Mouse (Mus musculus) testis, postnatal 10 days (tissue): ENCODE data around the gene Ckap5.

Experiments
- DNase-seq: peaks from one replicate; pipeline ENCODE4 v3.0.0; 2021; ENCODE audit warnings: low spot score

Ckap5 gene

DNA sequence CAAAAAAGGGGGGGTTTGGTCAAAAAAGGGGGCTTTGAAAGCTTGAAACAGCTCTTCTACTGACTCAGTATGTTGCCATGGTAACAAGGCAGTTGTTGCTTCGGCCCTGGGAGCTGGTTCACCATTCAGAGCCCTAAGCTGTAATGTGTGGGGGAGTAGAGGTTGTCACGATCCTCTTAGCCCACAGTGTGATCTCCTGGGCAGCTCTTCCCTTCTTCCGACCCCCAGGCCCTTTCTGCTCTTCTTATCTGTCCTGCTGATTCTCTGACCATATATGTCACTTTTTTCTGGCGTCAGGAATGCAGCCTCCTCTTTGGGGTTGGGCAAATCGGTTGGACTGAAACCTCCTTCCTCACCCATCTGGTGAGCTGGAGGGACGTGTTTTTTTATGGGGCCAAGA, 126.3 kb downstream of the Ckap5 start:
- no peak for DNase-seq

DNA sequence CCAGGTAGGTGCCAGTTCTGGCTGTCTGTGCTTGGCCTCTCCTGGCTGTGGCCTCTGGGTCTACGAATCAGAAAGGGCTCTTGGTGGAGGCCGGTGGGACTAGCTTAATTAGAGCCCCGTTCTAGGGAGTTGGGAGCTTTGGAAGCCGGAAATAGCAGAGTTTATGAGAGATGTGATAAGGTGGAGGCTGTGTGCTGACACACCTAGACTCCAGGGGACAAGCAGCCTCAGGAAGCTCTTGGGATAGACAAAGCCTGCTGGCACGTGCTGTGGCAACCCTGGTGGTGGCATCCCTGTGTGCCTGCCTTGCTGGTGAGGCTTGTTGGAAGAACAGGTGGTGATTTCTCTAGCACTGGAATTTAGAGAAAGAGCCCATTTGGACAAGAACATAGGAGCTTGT, 128.8 kb downstream of the Ckap5 start:
- DNase-seq: no peak

DNA sequence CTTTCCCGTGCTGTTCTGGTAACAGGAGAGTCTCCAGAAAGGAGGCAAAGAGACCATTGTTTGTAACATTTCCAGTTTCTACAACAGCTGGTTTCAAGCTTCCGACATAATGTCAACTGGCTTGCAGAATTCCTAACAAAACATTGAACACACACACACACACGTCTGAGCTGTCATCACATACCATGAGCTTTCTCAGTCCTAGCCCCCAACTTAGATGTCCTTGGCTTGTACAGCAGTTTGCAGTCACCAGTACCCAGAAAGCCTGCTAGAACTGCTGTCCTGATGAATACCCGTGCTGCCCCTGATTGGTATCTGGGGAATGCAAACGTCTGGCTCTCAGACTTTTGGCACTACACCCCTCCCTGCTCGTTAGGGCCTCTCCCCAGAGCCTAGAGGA, 129.3 kb downstream of the Ckap5 start:
- no peak for DNase-seq

DNA sequence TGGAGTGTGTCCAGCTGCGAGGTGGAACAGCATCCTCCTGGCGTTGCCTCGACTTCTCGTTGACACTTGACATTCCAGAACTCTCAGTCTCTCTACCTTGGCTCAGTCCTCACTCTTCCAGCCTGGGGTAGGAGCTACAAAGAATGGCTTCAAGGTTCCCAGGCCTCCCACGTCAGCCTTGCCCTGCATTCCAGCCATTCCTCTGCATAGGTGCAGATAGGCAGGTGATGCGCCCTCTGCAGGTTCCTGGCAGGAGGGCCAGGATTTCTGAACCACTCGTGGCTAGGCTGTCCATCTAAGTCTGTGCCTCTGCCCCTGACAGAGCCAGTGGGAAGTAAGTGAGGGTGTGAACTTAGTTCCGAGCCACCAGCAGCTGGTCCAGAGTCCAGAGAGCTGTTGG, 130.2 kb downstream of the Ckap5 start:
- no peak for DNase-seq

DNA sequence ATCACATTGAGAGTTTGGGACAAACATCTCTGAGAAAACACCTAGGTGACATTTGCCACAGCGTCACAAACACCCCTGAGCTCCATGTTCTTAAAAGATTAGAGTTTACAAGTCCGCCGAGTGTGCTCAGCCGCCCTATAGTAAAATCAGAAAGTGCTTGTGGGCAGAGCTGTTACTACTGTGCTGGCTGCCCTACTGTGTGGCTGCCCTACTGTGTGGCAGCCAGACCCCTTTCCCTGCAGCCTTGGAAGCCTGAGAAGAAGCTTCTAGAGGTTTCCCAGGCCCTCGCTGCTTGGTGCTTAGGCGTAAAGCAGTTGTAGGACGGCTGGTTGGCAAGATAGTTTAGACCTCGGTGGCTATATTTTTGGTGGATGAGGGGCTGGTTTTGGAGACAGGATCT, 133.1 kb downstream of the Ckap5 start:
- no peak for DNase-seq

DNA sequence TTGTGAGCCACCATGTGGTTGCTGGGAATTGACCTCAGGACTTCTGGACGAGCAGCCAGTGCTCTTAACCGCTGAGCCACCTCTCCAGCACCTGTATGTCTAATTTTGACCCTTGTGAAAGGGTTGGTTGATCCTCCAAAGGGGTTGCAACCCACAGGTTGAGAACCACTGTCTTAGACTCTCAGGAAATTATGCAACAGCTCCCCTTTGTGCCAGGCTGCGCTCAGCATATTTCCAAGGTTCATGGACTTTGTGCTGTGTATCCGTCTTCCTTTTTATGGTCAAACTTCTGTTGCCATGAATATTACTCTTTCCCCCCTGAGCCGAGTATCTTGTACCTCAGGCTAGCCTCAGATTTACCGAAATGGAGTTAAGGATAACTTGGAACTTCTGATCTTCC, 134.4 kb downstream of the Ckap5 start:
- no peak for DNase-seq

DNA sequence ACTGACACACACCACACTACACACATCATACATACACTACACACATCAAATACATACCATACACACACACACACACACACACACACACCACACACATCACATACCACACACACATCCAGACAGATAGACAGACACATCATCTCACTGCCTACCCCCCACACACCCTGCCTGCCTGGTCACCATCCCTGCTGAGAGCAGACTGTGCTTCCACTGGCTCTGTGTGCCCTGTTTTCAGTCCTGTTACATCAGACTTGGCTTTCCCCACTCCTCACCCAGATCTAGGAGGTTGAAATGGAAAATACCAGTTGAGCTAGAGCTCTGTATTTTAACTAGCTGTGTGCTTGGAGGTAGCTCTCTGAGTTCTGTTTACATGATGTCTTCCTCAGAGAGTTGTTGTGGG, 138.2 kb downstream of the Ckap5 start:
- no peak for DNase-seq

DNA sequence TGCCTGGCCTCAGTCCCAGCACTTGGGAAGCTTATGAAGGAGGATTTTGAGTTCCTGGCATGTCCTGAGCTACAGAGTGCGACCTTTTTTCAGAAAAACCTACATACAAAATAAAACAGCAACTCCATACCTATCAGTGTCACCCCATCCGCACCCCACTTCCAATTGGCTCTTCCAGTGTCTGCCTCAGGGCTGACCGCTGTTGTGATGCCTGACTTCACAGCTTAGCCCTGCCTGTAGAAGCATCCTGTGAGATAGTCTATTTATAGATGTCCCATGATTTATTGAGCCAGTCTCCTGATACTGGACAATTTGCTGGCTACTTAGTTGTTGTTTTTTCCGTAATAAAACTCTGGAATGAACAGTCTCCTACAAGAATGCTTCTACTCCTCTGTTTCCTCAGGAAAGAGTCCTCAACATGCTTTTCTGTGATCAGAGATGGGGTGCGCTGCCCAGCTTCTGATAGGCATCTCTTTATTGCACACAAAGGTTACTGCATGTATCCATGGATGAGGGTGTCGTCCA, 139.9 kb downstream of the Ckap5 start:
- no peak for DNase-seq

DNA sequence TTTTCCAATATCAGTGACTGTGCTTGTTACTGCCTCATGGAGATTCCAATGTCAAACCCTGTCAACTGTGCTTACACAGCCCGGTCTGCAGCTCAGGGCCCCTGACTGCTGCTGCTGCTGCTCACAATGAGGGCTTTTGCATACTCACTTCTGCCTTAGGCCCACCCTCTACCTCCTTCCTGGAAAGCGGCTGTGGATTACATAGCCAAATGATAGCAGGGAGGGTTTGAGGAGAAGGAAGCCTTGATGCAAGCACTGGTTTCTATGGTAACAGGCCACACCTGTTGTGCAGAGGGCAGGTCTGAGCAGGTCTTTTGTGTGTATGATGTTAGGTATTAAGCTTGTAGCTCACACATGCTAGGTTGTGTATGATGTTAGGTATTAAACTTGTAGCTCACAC, 141.2 kb downstream of the Ckap5 start:
- no peak for DNase-seq

DNA sequence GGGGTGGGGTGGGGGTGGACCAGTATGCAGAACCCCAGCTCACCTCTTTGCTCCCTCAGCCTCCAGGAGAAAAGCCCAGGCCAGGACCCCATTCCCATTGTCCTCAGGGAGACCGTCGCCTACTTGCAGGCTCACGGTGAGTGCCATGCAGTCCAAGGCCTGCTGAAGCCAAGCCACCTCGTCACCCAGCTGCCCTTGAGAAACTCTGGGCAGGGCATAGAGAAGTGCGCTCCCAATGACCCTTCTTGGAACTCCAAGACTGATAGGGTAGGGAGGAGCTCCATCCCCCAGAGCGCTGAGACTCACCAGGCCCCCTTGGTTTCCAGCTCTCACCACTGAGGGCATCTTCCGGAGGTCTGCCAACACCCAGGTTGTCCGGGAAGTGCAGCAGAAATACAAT, 142.8 kb downstream of the Ckap5 start:
- no peak for DNase-seq

DNA sequence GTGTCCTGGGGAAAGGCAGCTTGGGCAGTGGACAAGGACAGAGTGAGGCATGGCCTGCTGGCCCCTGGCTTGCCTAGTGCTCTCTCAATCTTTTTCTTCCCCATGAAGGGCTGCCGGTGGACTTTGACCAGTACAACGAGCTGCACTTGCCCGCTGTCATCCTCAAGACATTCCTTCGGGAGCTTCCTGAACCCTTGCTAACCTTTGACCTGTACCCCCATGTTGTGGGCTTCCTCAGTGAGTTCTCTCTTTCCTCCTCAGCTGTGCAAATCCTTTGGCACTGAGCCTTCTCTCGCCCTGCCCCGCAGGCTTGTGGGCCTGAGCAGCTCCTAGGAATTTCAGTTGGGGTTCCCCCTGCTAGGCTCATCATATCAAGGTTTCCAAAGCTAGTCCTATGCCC, 143.5 kb downstream of the Ckap5 start:
- DNase-seq: no peak
